Mouse (Mus musculus): ENCODE measurements around the gene Cep170b. TPM values are rescaled to one million over a fixed set of nuclear protein-coding genes. Genes with fewer than 3 reads are reported as not detected.
A peak's percentile ranks its signal among the peaks of the same experiment; 100 is the strongest.

The Cep170b gene
- polyA plus RNA-seq (2016; fragmentation: Nextera tagmentation; extraction: Ambion mirVana): 3.9 and 6.6 TPM in 2 replicates

GRCm38 (mm10) chr12:112720216-112720615, at the start of gene Cep170b:
Cep170b (plus strand) TSS chr12:112720455.
- peak within 1 kb of the TSS; percentile 87 for H3K4me3 ChIP-seq
- peaks cover 34% of the 10 kb centered on the region for H3K4me1 ChIP-seq
- no peak for DNase-seq (ENCODE audit: low spot score)
- peak within 1 kb of the TSS; percentile 84 for H3K27ac ChIP-seq
- H3K36me3 ChIP-seq: no peaks in the 10 kb centered on the region
- peaks cover 56% of the 10 kb centered on the region for H3K27me3 ChIP-seq (ENCODE audit: insufficient read depth, poor library complexity, severe bottlenecking)
- H3K9me3 ChIP-seq: no peaks in the 10 kb centered on the region
- 63% methylated on average over 6 of the region's 6 CpGs for WGBS

GRCm38 (mm10) chr12:112670718-112671393, 49.4 kb upstream of the Cep170b start:
- Histone ChIP-seq H3K4me3 (peak overlapping the region; percentile 98), H3K36me3 (peaks cover 55% of the 10 kb centered on the region), H3K27ac (peak overlapping the region; percentile 100), H3K4me1 (peaks cover 86% of the 10 kb centered on the region), H3K9me3 (no peaks in the 10 kb centered on the region), H3K27me3 (ENCODE audit: insufficient read depth, poor library complexity, severe bottlenecking) (no peaks in the 10 kb centered on the region)
- no peak for DNase-seq (ENCODE audit: low spot score)
- WGBS: 38% methylated on average over 9 of the region's 9 CpGs

- no peak for DNase-seq (ENCODE audit: low spot score)
- peak overlapping the region; percentile 100 for H3K27ac ChIP-seq
- H3K4me1 ChIP-seq: peaks cover 76% of the 10 kb centered on the region
- peaks cover 45% of the 10 kb centered on the region for H3K36me3 ChIP-seq
- no peaks in the 10 kb centered on the region for H3K9me3 ChIP-seq
- peak overlapping the region; percentile 98 for H3K4me3 ChIP-seq
- H3K27me3 ChIP-seq (ENCODE audit: insufficient read depth, poor library complexity, severe bottlenecking): peaks cover 8% of the 10 kb centered on the region
- WGBS: 81% methylated on average over 7 of the region's 7 CpGs
Observed at GRCm38 (mm10) chr12:112671891-112672290, 48.4 kb upstream of the Cep170b start.

GRCm38 (mm10) chr12:112672744-112673575, 47.3 kb upstream of the Cep170b start:
- H3K9me3 ChIP-seq: no peaks in the 10 kb centered on the region
- peak overlapping the region; percentile 98 for H3K4me3 ChIP-seq
- peaks cover 75% of the 10 kb centered on the region for H3K4me1 ChIP-seq
- H3K36me3 ChIP-seq: peaks cover 34% of the 10 kb centered on the region
- H3K27me3 ChIP-seq (ENCODE audit: insufficient read depth, poor library complexity, severe bottlenecking): peaks cover 19% of the 10 kb centered on the region
- DNase-seq (ENCODE audit: low spot score): no peak
- peak overlapping the region; percentile 100 for H3K27ac ChIP-seq
- 4% methylated on average over 21 of the region's 21 CpGs for WGBS

- H3K27me3 ChIP-seq (ENCODE audit: insufficient read depth, poor library complexity, severe bottlenecking): peaks cover 19% of the 10 kb centered on the region
- H3K36me3 ChIP-seq: peaks cover 27% of the 10 kb centered on the region
- DNase-seq (ENCODE audit: low spot score): no peak
- peak overlapping the region; percentile 100 for H3K27ac ChIP-seq
- peak overlapping the region; percentile 98 for H3K4me3 ChIP-seq
- WGBS: 4% methylated on average over 68 of the region's 68 CpGs
- no peaks in the 10 kb centered on the region for H3K9me3 ChIP-seq
- H3K4me1 ChIP-seq: peaks cover 73% of the 10 kb centered on the region
Observed at GRCm38 (mm10) chr12:112673576-112674091, 46.6 kb upstream of the Cep170b start.

GRCm38 (mm10) chr12:112674132-112675011, 45.9 kb upstream of the Cep170b start, which contains the start of gene Akt1:
Akt1 (minus strand) TSS chr12:112674884.
- no peak for DNase-seq (ENCODE audit: low spot score)
- Histone ChIP-seq H3K4me3 (peak within 1 kb of the TSS; percentile 98), H3K4me1 (peaks cover 73% of the 10 kb centered on the region), H3K27me3 (ENCODE audit: insufficient read depth, poor library complexity, severe bottlenecking) (peaks cover 23% of the 10 kb centered on the region), H3K27ac (peak within 1 kb of the TSS; percentile 100), H3K9me3 (no peaks in the 10 kb centered on the region), H3K36me3 (peaks cover 20% of the 10 kb centered on the region)
- 15% methylated on average over 70 of the region's 70 CpGs for WGBS

- H3K27me3 ChIP-seq (ENCODE audit: insufficient read depth, poor library complexity, severe bottlenecking): peaks cover 33% of the 10 kb centered on the region
Observed at GRCm38 (mm10) chr12:112675245-112676035, 44.8 kb upstream of the Cep170b start.

GRCm38 (mm10) chr12:112677076-112677475, 43.2 kb upstream of the Cep170b start:
- 63% methylated on average over 5 of the region's 5 CpGs for WGBS
- Histone ChIP-seq H3K4me1 (peaks cover 56% of the 10 kb centered on the region), H3K27ac (no peak overlapping the region), H3K36me3 (peaks cover 20% of the 10 kb centered on the region), H3K4me3 (no peak overlapping the region), H3K9me3 (no peaks in the 10 kb centered on the region), H3K27me3 (ENCODE audit: insufficient read depth, poor library complexity, severe bottlenecking) (peaks cover 50% of the 10 kb centered on the region)
- DNase-seq (ENCODE audit: low spot score): no peak

More at GRCm38 (mm10) chr12:112675245-112676035, 44.8 kb upstream of the Cep170b start:
- WGBS: 12% methylated on average over 18 of the region's 18 CpGs
- H3K4me1 ChIP-seq: peaks cover 72% of the 10 kb centered on the region
- peak overlapping the region; percentile 100 for H3K27ac ChIP-seq
- H3K36me3 ChIP-seq: peaks cover 17% of the 10 kb centered on the region
- H3K9me3 ChIP-seq: no peaks in the 10 kb centered on the region
- peak; percentile 95 for DNase-seq (ENCODE audit: low spot score)
- H3K4me3 ChIP-seq: peak overlapping the region; percentile 98

GRCm38 (mm10) chr12:112677943-112678554, 42.2 kb upstream of the Cep170b start:
- no peak for DNase-seq (ENCODE audit: low spot score)
- WGBS: 15% methylated on average over 19 of the region's 19 CpGs
- Histone ChIP-seq H3K27ac (peak overlapping the region; percentile 89), H3K36me3 (peaks cover 20% of the 10 kb centered on the region), H3K27me3 (ENCODE audit: insufficient read depth, poor library complexity, severe bottlenecking) (peaks cover 59% of the 10 kb centered on the region), H3K4me1 (peaks cover 46% of the 10 kb centered on the region), H3K4me3 (peak overlapping the region; percentile 78), H3K9me3 (no peaks in the 10 kb centered on the region)

GRCm38 (mm10) chr12:112678555-112679026, 41.7 kb upstream of the Cep170b start, which contains the start of gene Zbtb42:
Zbtb42 (plus strand) TSS chr12:112678828.
- Histone ChIP-seq H3K9me3 (no peaks in the 10 kb centered on the region), H3K4me1 (peaks cover 44% of the 10 kb centered on the region), H3K27me3 (ENCODE audit: insufficient read depth, poor library complexity, severe bottlenecking) (peaks cover 65% of the 10 kb centered on the region), H3K36me3 (peaks cover 20% of the 10 kb centered on the region), H3K4me3 (peak within 1 kb of the TSS; percentile 78), H3K27ac (peak within 1 kb of the TSS; percentile 89)
- peak; percentile 91 for DNase-seq (ENCODE audit: low spot score)
- under 1% methylated on average over 60 of the region's 60 CpGs for WGBS

Measured in heart, embryonic 10.5 days (tissue).